Mouse (Mus musculus) G1E (cell line): ENCODE data around the gene Ldha. TPM values are rescaled to one million over a fixed set of nuclear protein-coding genes. Genes with fewer than 3 reads are reported as not detected.

Source experiments
- ATAC-seq: 2 replicates; pipeline ENCODE4 v1.8.0; 2016; ENCODE audit warnings: mild to moderate bottlenecking; ENCODE audit not compliant: insufficient number of reproducible peaks, poor library complexity, low FRiP score, severe bottlenecking; ENCODE audit errors: extremely low read depth
- DNase-seq: peaks from one replicate; pipeline ENCODE4 v3.0.0; 2012; ENCODE audit warnings: low spot score
- H3K27me3 ChIP-seq: 2 replicates; pipeline ENCODE4 v1.6.1; 2012; ENCODE audit warnings: mild to moderate bottlenecking, low read length, inconsistent platforms; ENCODE audit not compliant: insufficient read depth
- H3K36me3 ChIP-seq: replicated peaks from 2 replicates; pipeline ENCODE3; 2012; ENCODE audit warnings: mild to moderate bottlenecking, inconsistent platforms
- H3K4me1 ChIP-seq: 2 replicates; pipeline ENCODE4 v1.6.1; 2012; ENCODE audit warnings: low read depth, low read length, inconsistent platforms, mixed read lengths; ENCODE audit not compliant: insufficient read depth
- H3K4me3 ChIP-seq: 2 replicates; pipeline ENCODE4 v1.5.1; 2012; ENCODE audit warnings: low read depth, mild to moderate bottlenecking, inconsistent platforms, low read length, moderate library complexity, mixed read lengths
- H3K9me3 ChIP-seq: replicated peaks from 2 replicates; pipeline ENCODE4 v1.6.1; 2012; ENCODE audit warnings: inconsistent platforms
- CTCF ChIP-seq: IDR thresholded peaks from 2 replicates; pipeline ENCODE4 v1.5.1; 2012; ENCODE audit warnings: low read depth, low read length, inconsistent platforms, mixed read lengths
- GATA1 ChIP-seq: IDR thresholded peaks from 2 replicates; pipeline ENCODE4 v1.6.1; 2012; ENCODE audit warnings: borderline replicate concordance, low read length, inconsistent platforms, mixed read lengths
- GATA2 ChIP-seq: IDR thresholded peaks from 2 replicates; pipeline ENCODE4 v1.6.1; 2012; ENCODE audit warnings: low read depth, low read length, inconsistent platforms, borderline replicate concordance
- POLR2AphosphoS5 ChIP-seq: IDR thresholded peaks from 2 replicates; pipeline ENCODE4 v1.6.1; 2012; ENCODE audit warnings: low read depth, low read length, inconsistent platforms; ENCODE audit not compliant: insufficient replicate concordance
- TAL1 ChIP-seq: conservative IDR thresholded peaks from 2 replicates; pipeline ENCODE4 v1.6.1; 2012; ENCODE audit warnings: low read depth, low read length, inconsistent platforms, mixed read lengths
- polyA plus RNA-seq: library from polyadenylated mRNA; stranded (reverse); fragments of >175 nt; gene quantifications from 2 replicates; pipeline ENCODE4 v1.2.3, GENCODE M21; 2012
- total RNA-seq, 2 experiments: library from RNA; stranded (forward) in 1 of 2; stranded (reverse) in 1 of 2; fragments of 200-1000 nt in 1 of 2; fragments of >200 nt in 1 of 2; fragmentation: Nextera tagmentation in 1 of 2; gene quantifications; 2 replicates each; pipeline ENCODE4 v1.2.3; 2014 to 2017

Gene Ldha
- total and polyA plus RNA-seq, 3 experiments: 1,859 to 2,274 (median 2,225) TPM

GRCm38 (mm10) chr7:46852666-46853065, 11.4 kb downstream of the Ldha start:
- Histone ChIP-seq H3K9me3 (no peaks in the 10 kb centered on the region), H3K4me3 (no peak overlapping the region), H3K4me1 (peaks cover 69% of the 10 kb centered on the region), H3K36me3 (peaks cover 85% of the 10 kb centered on the region), H3K27me3 (no peaks in the 10 kb centered on the region)
- no peak for DNase-seq
- no peak for TF ChIP-seq TAL1
- no peak for TF ChIP-seq GATA1
- no peak; the same call in 1 of the 2 replicates for TF ChIP-seq POLR2AphosphoS5
- TF ChIP-seq CTCF: no peak
- TF ChIP-seq GATA2: no peak
- ATAC-seq: no peak

DNA sequence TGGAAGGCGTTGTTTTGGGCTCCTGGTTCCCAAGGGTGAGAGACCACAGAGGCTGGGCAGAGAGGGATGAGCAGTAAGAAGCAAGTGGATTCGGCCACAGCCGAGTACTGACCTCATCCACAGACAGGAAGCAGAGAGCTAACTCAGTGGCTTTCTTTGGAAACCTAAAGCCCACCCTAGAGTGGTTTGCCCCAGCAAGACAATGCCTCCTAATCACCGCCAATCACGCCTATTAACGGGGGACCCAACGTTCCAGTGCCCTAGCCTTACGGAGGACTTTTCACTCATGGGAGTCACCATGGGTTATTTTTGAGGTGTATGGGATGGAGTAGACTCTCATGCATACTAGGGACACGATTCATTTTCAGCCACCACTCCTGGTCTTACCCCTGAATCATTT, 12.1 kb downstream of the Ldha start:
- TF ChIP-seq CTCF (no peak), GATA2 (no peak), TAL1 (no peak), POLR2AphosphoS5 (no peak), GATA1 (no peak)
- ATAC-seq (no peak), DNase-seq (no peak)
- Histone ChIP-seq H3K4me3 (no peak overlapping the region), H3K36me3 (peaks cover 78% of the 10 kb centered on the region), H3K4me1 (peaks cover 65% of the 10 kb centered on the region), H3K27me3 (no peaks in the 10 kb centered on the region), H3K9me3 (no peaks in the 10 kb centered on the region)

- no peak for ATAC-seq
- DNase-seq: no peak
- Histone ChIP-seq H3K4me1 (peaks cover 48% of the 10 kb centered on the region), H3K27me3 (no peaks in the 10 kb centered on the region; the same call in none of the 2 replicates), H3K36me3 (peaks cover 52% of the 10 kb centered on the region), H3K9me3 (no peaks in the 10 kb centered on the region), H3K4me3 (no peak overlapping the region)
- TF ChIP-seq CTCF: no peak
- TF ChIP-seq GATA1: no peak
- peak; percentile 59; the same call in 1 of the 2 replicates for TF ChIP-seq POLR2AphosphoS5
- no peak for TF ChIP-seq TAL1
Observed at GRCm38 (mm10) chr7:46855866-46856560, 14.7 kb downstream of the Ldha start.

DNA sequence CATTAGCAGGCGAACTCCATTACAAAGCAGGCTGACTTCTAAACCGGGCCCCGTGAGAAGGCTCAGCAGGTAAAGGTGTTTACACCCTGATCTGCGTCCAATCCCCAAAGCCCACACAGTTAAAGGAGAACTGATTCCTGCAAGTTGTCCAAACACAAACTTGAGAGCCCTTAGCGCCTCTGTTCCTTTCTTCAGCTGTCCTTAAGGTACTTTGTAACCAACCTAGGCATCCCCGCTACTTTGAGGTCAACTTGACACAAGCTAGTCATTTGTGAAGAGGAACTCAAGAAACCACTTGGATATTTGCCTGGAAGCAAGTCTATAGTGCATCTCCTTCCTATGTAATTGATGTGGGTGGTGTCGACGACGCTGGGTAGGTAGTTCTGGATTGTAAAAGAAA, 16.2 kb downstream of the Ldha start:
- Histone ChIP-seq H3K27me3 (peaks cover 5% of the 10 kb centered on the region), H3K4me3 (no peak overlapping the region), H3K36me3 (peaks cover 38% of the 10 kb centered on the region), H3K9me3 (no peaks in the 10 kb centered on the region), H3K4me1 (peaks cover 36% of the 10 kb centered on the region)
- DNase-seq (no peak), ATAC-seq (no peak)
- TF ChIP-seq GATA2: no peak
- TF ChIP-seq POLR2AphosphoS5: peak; percentile 77; the same call in 1 of the 2 replicates
- TF ChIP-seq TAL1: no peak
- no peak for TF ChIP-seq CTCF
- TF ChIP-seq GATA1: no peak

- Histone ChIP-seq H3K36me3 (peaks cover 22% of the 10 kb centered on the region), H3K27me3 (peaks cover 12% of the 10 kb centered on the region), H3K4me3 (no peak overlapping the region), H3K4me1 (peaks cover 24% of the 10 kb centered on the region; the same call in 1 of the 2 replicates), H3K9me3 (0 out of 2 replicates have a peak, but pooled peaks cover 2% of the 10 kb centered on the region)
- no peak for DNase-seq
- ATAC-seq: no peak
- no peak for TF ChIP-seq GATA1
- TF ChIP-seq GATA2: no peak
- TF ChIP-seq TAL1: no peak
- TF ChIP-seq POLR2AphosphoS5: no peak
- no peak for TF ChIP-seq CTCF
Observed at GRCm38 (mm10) chr7:46859031-46859430, 17.8 kb downstream of the Ldha start.

DNA sequence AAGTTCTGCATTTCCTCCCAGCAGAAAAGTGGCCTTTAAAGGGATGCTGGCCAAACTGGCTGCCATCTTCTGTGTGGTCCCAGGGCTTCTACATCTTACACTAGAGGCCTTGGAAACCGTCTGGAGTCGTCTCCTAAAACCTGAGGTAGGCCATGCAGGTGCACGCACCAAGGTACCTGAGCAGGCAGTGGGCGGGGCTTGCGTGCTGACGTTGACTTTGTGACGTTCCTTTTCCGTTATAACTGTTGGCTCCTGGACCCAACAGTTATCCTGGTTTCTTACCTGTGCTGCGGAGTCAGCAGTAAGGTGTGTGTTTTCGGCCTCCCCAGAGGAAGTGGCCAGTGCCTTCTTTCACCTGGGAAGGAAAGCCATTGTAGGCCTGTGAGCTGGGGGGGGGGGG, 19.7 kb downstream of the Ldha start, which contains the start of gene Ldhc:
Gene Ldhc (plus strand): TSS at position 208 of the 400 bp plus-strand sequence.
- Histone ChIP-seq H3K27me3 (peaks cover 20% of the 10 kb centered on the region), H3K36me3 (peaks cover 3% of the 10 kb centered on the region), H3K4me1 (peaks cover 7% of the 10 kb centered on the region; the same call in 1 of the 2 replicates), H3K9me3 (0 out of 2 replicates have a peak, but pooled peaks cover 2% of the 10 kb centered on the region), H3K4me3 (no peak within 1 kb of the TSS)
- no peak for ATAC-seq
- TF ChIP-seq TAL1: no peak
- no peak for TF ChIP-seq CTCF
- no peak for TF ChIP-seq POLR2AphosphoS5
- TF ChIP-seq GATA1: no peak
- no peak for DNase-seq
